19 mouse cellular contexts compared by ENCODE assay signal in genomic region chr19:59513181-59513580, GRCm38 (mm10). TPM values are rescaled to one million over a fixed set of nuclear protein-coding genes. Genes with fewer than 3 reads are reported as not detected.
"Had no signal": no experiment of that assay in that cellular context is flagged by ENCODE, and none has a peak within 500 bp of the region (broad histone marks: within the 10 kb centered on the region; RNA-seq: fewer than 3 reads in every experiment).

No protein-coding gene starts in this region.

- H3K27me3 ChIP-seq: lung, embryonic 15.5 days; midbrain, embryonic 13.5 days; midbrain, embryonic 15.5 days; neural tube, embryonic 12.5 days; stomach, embryonic 15.5 days had no signal

- ATAC-seq: lung, postnatal 0 days; midbrain, embryonic 13.5 days; midbrain, embryonic 15.5 days had no signal

- H3K4me1 ChIP-seq: lung, embryonic 15.5 days; megakaryocyte, embryonic 14.5 days; midbrain, embryonic 13.5 days; midbrain, embryonic 15.5 days; neural tube, embryonic 12.5 days; stomach, embryonic 15.5 days had no signal

- H3K4me3 ChIP-seq: lung, embryonic 15.5 days; midbrain, embryonic 13.5 days; midbrain, embryonic 15.5 days; neural tube, embryonic 12.5 days; stomach, embryonic 15.5 days had no signal

- H3K9ac ChIP-seq: lung, embryonic 15.5 days; midbrain, embryonic 13.5 days; midbrain, embryonic 15.5 days; neural tube, embryonic 12.5 days; stomach, embryonic 15.5 days had no signal

- DNase-seq: lung, adult 2 months; lung, postnatal 14 days; lung, postnatal 36 days; right cerebral cortex, postnatal 14 days; thymus, adult 2 months; thymus, postnatal 25 days; thymus, postnatal 4 days had no signal

- H3K36me3 ChIP-seq: lung, embryonic 15.5 days; midbrain, embryonic 13.5 days; midbrain, embryonic 15.5 days; neural tube, embryonic 12.5 days; stomach, embryonic 15.5 days had no signal

- H3K9me3 ChIP-seq: lung, embryonic 15.5 days; megakaryocyte, embryonic 14.5 days; midbrain, embryonic 13.5 days; midbrain, embryonic 15.5 days; neural tube, embryonic 12.5 days; stomach, embryonic 15.5 days had no signal

- H3K4me2 ChIP-seq: lung, embryonic 15.5 days; midbrain, embryonic 11.5 days; midbrain, embryonic 13.5 days; midbrain, embryonic 15.5 days; neural tube, embryonic 12.5 days; stomach, embryonic 15.5 days had no signal

- H3K27ac ChIP-seq: lung, embryonic 15.5 days; macrophage; midbrain, embryonic 13.5 days; midbrain, embryonic 15.5 days; neural tube, embryonic 12.5 days; stomach, embryonic 15.5 days; stomach, postnatal 0 days had no signal

RNA-seq across cellular contexts. Expression of gene Emx2, which starts 55.0 kb away (rescaled TPM):
- polyA plus RNA-seq: lung, adult 2 months; lung, postnatal 0 days; macrophage; neural tube, embryonic 14.5 days; spleen, adult 2 months; thymus, adult 2 months had no signal
